ENCODE assay signal across 9 mouse cellular contexts in genomic region chr9:118919672-118920186, GRCm38 (mm10). TPM values are rescaled to one million over a fixed set of nuclear protein-coding genes. Genes with fewer than 3 reads are reported as not detected.
DNase-seq lines count a peak whose midpoint lies in the region; TF ChIP-seq lines count a peak whose summit lies in the region.
"Had no signal": no experiment of that assay in that cellular context is flagged by ENCODE, and none has a peak within 500 bp of the region (broad histone marks: within the 10 kb centered on the region; RNA-seq: fewer than 3 reads in every experiment).

No protein-coding gene starts in this region.

- WGBS in kidney, adult 2 months, result 31% methylated on average over 16 of the region's 16 CpGs

- H3K36me3 ChIP-seq in kidney, adult 2 months (ENCODE audit: control insufficient read depth, insufficient read depth, low read length), result no peaks in the 10 kb centered on the region
- H3K36me3 ChIP-seq: embryonic facial prominence, embryonic 13.5 days had no signal

- peaks cover 3% of the 10 kb centered on the region; the same call in 1 of the 2 replicates for H3K4me1 ChIP-seq in kidney, adult 2 months (ENCODE audit: control insufficient read depth, insufficient read depth, low read length)

- H3K27ac ChIP-seq in kidney, adult 2 months (ENCODE audit: insufficient read depth, low read depth, low read length), result no peak overlapping the region
- H3K27ac ChIP-seq: embryonic facial prominence, embryonic 13.5 days had no signal

- no peak for TF ChIP-seq POLR2A in kidney, adult 2 months (IDR thresholded peaks at IDR 0.05; ENCODE audit: low read depth, low read length)

- intact Hi-C loops in gastrocnemius, postnatal 14 days (cut with DNase I; ENCODE audit: low total_unique reads), result loop anchor here (2.0 kb wide), 2 partner anchors 109 to 149 kb away; no protein-coding TSS in a partner anchor

- peak; percentile 43 for DNase-seq in gastrocnemius, postnatal 14 days
- DNase-seq in gastrocnemius, adult 18-20 months (ENCODE audit: low spot score), result no peak
- peak; percentile 58 for DNase-seq in right cerebral cortex, postnatal 14 days
- DNase-seq in right cerebral cortex, adult 2 months (ENCODE audit: low spot score in 2 of 2), result no peak
- peak; percentile 86 for DNase-seq in kidney, adult 2 months
- peak; percentile 48 for DNase-seq in right cerebral cortex, postnatal 4 days
- DNase-seq in frontal cortex, adult 2 months (ENCODE audit: extremely low spot score in 1 of 2, low spot score in 1 of 2), result no peak
- DNase-seq in adrenal gland, postnatal 4 days (ENCODE audit: low spot score in 2 of 2), result no peak

- H3K27me3 ChIP-seq in kidney, adult 2 months (replicated peaks; ENCODE audit: control insufficient read depth, insufficient read depth, low read length), result no peaks in the 10 kb centered on the region
- H3K27me3 ChIP-seq: embryonic facial prominence, embryonic 13.5 days had no signal

- H3K4me3 ChIP-seq in kidney, adult 2 months (ENCODE audit: insufficient read depth, low read depth, low read length), result no peak overlapping the region
- H3K4me3 ChIP-seq: embryonic facial prominence, embryonic 13.5 days had no signal

- no peak for TF ChIP-seq CTCF in kidney, adult 2 months (conservative IDR thresholded peaks at IDR 0.05; ENCODE audit: insufficient read depth, insufficient read length, low read depth, low read length)

RNA-seq across cellular contexts. Expression of gene Ctdspl, which starts 6.5 kb away (rescaled TPM):
- 10 to 100 TPM in 1 of 2 experiments, 1 to 10 TPM in 1; 8.2 to 10.0 TPM for total RNA-seq in gastrocnemius, postnatal 14 days (2021)
- total RNA-seq in gastrocnemius, adult 18-20 months (2021), result 1 to 10 TPM; 3.0 to 3.7 TPM
- polyA plus RNA-seq in kidney, adult 2 months (2012; rRNA removed), result 39.2 and 40.3 TPM in 2 replicates
- polyA plus RNA-seq in frontal cortex, adult 2 months (2012; rRNA removed), result 30.1 and 33.7 TPM in 2 replicates
- total RNA-seq in adrenal gland, postnatal 4 days (2021), result 10 to 100 TPM; 32.5 to 37.4 TPM

Comparison
In these comparisons a context has a peak if more than half of its experiments do, and no peak if none do; other contexts are left out.
1. DNase-seq: peak in gastrocnemius, postnatal 14 days (single experiment), right cerebral cortex, postnatal 14 days (single experiment), kidney, adult 2 months (single experiment) and right cerebral cortex, postnatal 4 days (single experiment); none in gastrocnemius, adult 18-20 months (single experiment), right cerebral cortex, adult 2 months (0 of 2), frontal cortex, adult 2 months (0 of 2) and adrenal gland, postnatal 4 days (0 of 2).